Mouse (Mus musculus) ovary, adult 18-20 months (tissue): ENCODE data around the gene Dscam.
"Not testable (repeated sequence)": the region's sequence is repeated elsewhere in the genome, so short reads cannot be mapped to it uniquely, and the experiment has no call there.

Experiments used
- DNase-seq: peaks from one replicate; pipeline ENCODE4 v3.0.0; 2022; ENCODE audit warnings: low spot score, mixed read lengths

The Dscam gene

GRCm38 (mm10) chr16:96934795-96935194, 235.8 kb downstream of the Dscam start:
- DNase-seq = no peak

DNA sequence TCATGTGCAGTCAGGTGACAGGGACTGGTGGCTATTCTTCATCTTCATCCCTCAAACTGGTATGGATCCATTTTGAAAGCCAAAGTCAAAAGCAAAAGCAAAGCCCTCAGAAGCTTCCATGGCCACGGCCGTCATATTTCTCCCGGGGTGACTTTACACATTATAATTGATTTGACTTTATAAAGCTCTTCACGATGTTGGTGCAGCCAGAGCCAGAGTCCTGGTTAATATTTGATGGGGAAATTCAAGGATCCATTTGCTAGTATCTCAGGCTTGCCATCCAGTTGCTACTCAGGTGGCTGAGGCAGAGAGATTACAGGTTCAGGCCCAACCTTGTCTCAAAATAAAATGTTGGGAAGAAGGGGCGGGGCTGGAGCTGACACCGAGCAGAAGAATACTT, 238.3 kb downstream of the Dscam start:
- DNase-seq = no peak

DNA sequence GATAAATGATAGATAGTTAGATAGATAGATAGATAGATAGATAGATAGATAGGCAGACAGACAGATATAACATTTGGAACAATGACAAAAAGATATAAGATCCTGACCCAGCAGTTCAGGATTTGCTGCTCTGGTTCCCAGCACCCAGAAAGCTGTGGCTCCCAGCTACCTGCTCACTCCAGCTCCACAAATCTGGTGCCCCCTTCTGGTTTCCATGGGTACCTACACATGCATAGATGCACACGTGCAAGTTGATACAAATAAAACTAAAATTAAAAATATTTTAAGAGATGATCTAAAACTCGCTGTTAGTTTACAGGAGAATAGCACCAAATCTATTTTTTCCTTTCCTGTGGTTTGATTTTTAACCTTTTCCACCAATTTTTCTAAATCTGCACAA, 238.8 kb downstream of the Dscam start:
- DNase-seq = no peak

GRCm38 (mm10) chr16:96928011-96928410, 242.5 kb downstream of the Dscam start:
- no peak for DNase-seq

DNA sequence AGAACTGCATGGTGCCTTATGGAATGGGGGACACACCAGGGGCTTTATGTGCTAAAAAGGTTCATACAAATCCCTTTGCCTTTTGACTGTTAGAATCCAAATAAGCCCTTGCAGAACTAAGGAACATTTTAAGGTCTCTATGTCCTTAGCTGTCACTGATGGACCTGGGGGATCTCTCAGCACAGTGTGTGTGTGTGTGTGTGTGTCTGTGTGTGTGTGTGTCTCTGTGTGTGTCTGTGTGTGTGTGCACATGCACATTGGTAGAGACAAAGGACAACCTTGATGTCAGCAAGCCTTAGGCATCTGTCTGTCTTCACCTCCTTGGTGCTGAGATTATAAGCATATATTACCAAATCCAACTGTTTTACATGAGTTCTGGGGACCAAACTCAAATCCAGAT, 243.1 kb downstream of the Dscam start:
- no peak for DNase-seq

GRCm38 (mm10) chr16:96926977-96927376, 243.6 kb downstream of the Dscam start:
- no peak for DNase-seq

GRCm38 (mm10) chr16:96923941-96924340, 246.6 kb downstream of the Dscam start:
- DNase-seq = no peak

- DNase-seq = no peak
Observed at GRCm38 (mm10) chr16:96914495-96914894, 256.1 kb downstream of the Dscam start.

GRCm38 (mm10) chr16:96912836-96913235, 257.7 kb downstream of the Dscam start:
- DNase-seq = no peak

GRCm38 (mm10) chr16:96912103-96912502, 258.4 kb downstream of the Dscam start:
- DNase-seq = no peak

- no peak for DNase-seq
Observed at GRCm38 (mm10) chr16:96910405-96911164, 260.0 kb downstream of the Dscam start.

- DNase-seq = no peak
Observed at GRCm38 (mm10) chr16:96907818-96908217, 262.7 kb downstream of the Dscam start.

- no peak for DNase-seq
Observed at GRCm38 (mm10) chr16:96907081-96907480, 263.5 kb downstream of the Dscam start.

GRCm38 (mm10) chr16:96906630-96907029, 263.9 kb downstream of the Dscam start:
- DNase-seq = no peak

DNA sequence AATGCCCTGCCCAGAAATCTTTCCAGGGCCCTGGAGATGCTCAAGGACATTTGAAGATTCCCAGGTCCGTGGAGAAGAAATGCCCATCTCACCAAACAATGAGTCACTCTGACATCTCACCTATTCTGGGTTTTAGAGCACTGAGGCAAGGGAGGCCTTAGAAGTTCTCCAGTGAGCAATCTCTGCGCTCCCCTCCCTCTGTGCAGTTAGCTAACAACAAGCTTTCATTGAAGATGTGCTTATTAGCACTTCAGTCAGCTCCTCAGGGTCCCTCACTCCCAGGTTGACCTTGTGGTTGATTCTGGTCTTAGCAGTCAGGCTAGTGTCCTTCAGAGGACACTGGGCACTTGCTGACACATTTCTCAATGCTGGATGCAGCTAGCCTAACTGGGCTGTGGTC, 265.8 kb downstream of the Dscam start:
- peak; percentile 8 for DNase-seq

DNA sequence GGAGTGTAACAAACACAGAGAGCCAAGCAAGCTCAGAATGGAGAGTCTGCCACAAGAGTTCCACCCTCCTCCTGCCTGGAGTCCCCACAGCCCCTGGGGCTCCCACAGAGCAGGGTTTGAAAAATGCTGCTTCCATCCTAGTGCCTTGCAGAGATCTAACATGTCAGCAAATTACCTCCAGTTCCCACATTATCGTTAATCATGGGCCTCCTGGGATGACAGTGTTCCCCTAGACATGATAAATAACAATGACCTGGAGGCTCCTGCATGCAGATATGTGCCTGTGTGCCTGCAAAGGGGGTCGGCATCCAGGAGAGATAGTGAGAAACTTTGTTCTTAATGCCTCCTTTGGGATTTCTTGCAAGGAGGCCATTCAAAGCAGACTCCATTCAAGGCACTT, 266.2 kb downstream of the Dscam start:
- DNase-seq = no peak

GRCm38 (mm10) chr16:96902596-96902995, 268.0 kb downstream of the Dscam start:
- DNase-seq = no peak

DNA sequence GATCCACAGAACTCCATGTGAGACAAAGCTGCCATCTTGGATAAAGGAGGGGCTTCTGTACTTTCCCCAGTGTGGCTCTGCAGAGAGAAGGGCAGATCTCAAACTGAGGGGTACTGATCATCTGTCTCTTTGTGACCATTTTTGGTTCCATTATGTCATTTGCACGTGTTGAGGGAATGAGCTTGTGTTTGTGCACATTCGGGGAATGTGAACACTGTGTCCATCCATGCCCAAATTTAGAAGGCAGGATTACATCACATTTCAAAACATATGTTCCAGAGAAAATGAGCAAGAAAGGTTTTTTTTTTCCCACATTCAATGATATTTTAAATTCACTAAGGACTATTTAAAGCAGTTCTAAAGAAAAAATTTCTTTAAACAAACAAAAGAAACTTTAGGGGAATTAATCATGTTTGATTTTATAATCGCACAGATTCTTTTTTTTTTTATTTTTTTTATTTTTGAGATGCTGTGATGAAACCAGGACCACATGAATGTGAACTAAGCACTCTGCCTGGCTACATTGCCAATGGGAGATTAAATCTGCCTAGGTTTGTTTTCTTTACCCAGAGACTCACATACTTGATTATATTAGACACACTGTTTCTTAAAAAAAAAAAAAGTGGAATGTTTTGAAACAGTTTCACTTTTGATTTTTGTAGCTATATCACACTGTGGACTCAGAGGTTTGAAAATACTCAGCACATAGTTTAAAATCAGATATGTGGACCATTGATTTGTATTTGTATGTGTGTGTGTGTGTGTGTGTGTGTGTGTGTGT, 269.1 kb downstream of the Dscam start:
- no peak for DNase-seq

DNA sequence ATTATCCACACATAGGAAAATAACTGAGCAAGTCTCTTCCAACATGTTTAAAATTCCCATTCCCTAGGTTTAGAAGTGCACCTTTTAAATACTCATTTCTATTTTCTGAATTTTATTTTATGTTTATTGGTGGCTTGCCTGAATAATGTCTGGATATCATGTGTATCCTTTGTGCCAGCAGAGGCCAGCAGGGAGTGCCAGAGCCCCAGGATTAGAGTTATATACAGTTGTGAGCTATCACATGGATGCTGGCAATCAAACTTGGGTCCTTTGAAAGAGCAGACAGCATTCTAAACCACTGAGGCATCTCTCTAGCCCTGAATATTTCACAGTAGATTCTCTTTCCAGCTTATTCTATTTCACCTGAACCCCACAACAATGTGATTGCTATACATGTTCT, 271.2 kb downstream of the Dscam start:
- DNase-seq = no peak

GRCm38 (mm10) chr16:96896510-96897133, 273.9 kb downstream of the Dscam start:
- no peak for DNase-seq

DNA sequence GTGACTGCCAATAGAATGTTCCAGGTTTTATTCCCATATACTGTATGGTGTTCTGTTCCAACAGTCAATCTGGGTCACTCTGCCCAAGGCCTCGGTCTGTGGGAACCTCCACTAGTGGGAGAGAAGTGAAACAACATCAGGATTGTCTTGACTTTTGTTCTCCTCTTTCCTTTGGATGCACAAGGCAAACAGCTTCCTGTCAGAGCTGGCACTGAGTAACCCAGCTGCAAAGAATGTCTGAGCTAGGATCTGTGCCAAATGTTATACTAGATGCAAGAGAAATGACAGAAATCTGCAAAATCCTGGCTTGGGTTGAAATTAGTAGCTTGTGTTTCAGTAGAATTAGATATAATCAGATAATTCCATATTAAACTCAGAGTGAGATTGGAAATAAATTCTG, 282.5 kb downstream of the Dscam start:
- DNase-seq = no peak

DNA sequence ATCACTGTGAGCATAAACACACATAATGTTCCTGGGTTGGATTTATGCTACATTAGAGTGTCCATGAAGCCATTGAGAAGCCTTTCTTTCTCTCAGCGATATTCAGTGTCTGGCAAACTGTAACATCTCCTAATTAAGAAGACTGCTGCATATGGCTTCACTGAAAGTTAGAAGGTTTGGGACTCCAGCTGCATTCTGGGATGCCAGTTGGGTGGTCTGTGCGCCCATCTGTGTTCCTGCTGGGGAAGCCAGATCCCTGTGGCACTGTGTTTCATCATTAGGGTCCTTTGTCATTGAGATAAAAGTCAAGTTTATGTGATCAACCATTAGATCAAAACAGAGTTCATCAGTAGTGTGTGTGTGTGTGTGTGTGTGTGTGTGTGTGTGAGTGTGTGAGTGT, 284.7 kb downstream of the Dscam start:
- no peak for DNase-seq

DNA sequence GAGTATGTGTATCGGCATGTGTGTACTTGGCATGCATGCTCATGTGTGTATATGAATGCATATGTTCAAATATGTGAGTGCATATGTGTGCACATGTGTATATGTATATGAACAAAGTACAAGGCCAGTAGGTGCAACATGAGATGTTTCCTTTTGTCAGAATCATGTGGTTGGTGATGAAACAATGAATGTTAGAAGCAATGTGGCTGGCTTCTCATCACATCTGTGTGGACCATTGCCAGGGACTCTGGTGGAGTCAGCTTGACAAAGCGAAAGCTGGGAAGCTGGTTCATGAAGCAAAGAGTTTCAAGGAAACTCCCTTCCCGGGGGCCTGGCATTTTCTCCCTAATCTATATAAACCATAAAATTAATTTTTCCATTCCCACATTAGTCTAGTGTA, 286.0 kb downstream of the Dscam start:
- not testable (repeated sequence) for DNase-seq
